Mouse (Mus musculus) CD8-positive naive resting alpha-beta T cell, adult 2 months (primary cell): Measurements from ENCODE around the gene Hoxb6.
A peak's percentile ranks its signal among the peaks of the same experiment; 100 is the strongest.

Experiments used
- DNase-seq, 2 experiments: peaks; one replicate each; pipeline ENCODE4 v3.0.0; 2022; ENCODE audit warnings: low read depth in 2 of 2, low spot score in 2 of 2

Hoxb6 gene

DNA sequence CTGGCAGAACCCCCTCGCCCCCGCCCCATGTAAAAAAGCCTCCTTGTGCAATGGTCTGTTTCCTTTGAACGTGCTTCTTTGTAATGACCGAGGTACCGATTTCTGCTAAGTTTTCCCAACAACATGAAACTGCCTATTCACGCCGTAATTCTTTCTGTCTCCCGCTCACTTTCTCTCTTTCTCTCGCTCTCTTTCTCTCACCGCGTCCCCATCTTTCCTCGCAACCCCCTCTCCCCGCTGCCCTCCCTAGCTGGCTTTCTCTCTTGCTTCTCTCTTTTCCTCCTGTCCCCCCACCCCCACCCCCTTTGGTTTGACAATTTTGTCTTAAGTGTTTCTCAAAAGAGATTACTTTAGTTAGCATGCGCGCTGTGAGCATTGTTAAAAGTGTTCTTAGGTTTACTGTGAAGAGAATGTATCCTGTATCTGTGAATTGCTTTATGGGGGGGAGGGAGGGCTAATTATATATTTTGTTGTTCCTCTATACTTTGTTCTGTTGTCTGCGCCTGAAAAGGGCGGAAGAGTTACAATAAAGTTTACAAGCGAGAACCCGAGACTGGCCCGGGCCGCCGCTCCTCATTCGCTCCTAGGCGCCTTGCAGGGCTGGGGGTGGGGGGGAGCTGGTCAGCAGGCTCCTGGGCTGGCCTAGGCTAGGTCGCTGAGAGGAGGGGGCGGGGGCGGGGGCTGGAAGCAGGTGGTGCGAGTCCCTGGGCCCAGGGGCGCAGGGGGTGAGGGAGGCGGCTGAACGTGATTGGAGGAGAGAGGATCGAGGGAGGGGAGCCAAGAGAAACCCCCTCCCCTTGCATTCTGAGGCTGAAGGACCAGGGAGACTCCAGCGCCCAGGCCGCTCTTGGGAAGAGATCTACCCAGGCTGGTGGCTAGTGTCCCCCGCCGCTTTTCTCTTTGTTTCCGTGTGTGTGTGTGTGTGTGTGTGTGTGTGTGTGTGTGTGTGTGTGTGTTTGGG is 7.2 kb upstream of the Hoxb6 start:
- no peak for DNase-seq

DNA sequence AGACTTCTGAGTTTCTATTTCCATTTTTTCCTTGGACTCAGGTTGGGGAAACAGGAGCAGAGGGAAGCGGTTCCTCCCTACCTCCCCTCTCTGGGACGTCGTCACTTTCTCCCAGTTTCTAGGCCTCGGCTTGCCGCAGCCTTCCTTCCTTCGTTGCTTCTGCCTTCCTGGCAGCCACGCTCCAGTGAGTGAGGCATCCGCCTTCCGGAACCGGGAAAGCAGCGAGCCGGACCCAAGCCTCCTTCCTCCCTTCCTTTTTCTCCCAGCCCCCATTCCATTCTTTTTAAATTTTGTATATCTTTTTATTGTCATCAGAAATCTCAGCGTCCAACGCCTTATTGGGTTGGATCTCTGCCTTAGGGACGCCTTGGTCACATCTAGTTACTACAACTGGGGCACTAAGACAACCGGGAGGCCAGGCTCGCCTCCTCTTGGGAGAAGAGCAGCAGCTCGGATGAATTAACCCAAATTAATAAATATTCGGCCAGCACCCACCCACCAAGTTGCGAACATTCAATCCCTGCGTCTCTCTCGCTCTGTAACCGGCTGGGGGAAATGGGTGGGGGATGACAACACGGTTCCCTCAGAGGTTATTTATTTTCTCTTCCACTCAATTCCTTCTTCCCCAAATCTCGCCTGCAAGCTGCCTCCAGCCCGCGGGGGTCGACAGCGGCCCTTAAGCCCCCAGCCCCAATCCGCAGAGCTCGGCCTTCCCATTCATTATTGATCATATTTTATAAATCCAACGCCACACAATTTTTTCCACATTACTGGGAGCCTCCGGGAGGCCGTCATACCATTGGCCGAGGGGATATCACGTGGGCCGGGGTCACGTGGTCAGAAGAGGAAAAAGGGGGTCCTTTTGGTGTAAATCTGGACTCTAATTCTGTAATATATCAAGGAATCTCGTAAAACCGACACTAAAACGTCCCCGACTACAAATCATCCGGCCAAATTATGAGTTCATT is 6.2 kb upstream of the Hoxb6 start, which contains the start of gene Hoxb7:
Gene Hoxb7 (plus strand): TSS at position 853 of the 968 bp plus-strand sequence.
- DNase-seq, result no peak

DNA sequence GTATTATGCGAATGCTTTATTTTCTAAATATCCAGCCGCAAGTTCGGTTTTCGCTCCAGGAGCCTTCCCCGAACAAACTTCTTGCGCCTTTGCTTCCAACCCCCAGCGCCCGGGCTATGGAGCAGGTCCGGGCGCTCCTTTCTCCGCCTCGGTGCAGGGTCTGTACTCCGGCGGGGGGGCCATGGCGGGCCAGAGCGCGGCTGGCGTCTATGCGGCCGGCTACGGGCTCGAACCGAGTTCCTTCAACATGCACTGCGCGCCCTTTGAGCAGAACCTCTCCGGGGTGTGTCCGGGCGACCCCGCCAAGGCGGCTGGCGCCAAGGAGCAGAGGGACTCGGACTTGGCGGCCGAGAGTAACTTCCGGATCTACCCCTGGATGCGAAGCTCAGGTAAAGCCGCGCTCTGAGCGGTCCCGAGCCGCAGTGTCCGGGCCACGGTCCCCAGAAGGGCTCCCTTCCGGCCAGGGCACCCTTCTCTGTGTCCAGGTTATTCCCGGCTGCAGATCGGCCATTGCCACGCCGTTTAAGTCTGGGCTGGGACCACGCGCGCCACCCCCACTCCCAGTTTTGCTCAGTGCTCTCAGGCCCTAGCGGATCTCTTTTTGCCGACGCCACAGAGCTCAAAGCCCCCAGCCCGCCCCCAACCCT is 5.4 kb upstream of the Hoxb6 start:
- DNase-seq, result no peak

DNA sequence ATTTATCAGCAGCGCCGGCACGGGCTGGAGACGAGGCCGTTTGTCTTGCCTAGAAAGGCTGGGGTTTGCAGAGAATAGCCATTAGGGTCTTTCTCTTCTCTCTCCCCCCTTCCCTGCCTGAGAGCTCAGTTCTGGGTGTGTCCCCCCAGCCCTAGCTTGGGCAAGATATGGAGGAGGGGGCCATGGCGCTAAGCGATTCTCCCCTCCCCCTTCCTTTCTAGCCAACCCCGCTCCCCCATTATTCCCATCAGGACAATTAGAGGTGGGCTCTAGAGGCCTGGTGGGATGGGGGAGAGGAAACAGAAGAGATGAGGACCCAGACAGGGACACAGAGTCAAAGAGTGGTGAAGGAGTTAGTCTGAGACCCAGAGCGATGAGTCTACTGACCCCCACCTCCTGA is 4.9 kb upstream of the Hoxb6 start:
- no peak for DNase-seq

DNA sequence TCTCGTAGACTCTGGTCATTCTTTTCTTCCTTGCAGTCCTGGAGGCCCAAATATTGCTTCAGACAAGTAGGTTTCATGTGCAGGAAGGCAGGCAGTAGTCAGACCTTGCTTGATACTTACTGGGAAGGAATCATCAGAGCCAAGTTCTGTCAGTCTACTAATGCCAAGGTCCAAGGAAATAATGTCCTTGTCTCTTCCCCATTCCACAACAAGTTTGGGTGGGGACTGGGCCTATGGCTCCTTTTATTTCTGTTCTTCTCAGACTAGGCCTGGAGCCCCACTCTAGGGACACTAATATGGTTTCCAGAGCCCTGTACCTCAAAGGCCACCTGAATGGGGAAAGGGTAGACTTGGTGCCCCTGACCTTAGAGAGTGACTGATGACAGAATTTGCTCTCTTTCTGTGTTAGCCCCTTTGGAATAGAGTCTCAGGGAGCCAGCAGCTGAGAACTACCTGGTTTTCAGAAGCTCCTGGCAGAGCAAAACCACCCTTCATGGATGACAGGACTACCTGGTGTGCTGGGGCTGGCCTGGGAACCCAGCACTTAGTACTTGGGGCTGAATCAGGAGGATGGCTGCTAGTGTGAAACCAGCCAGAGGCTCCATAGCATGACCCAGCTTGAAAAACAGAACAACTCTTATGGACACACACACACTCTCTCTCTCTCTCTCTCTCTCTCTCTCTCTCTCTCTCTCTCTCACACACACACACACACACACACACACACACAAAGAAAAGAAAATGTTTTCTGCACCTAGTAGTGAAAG is 3.6 kb upstream of the Hoxb6 start:
- DNase-seq, result no peak

DNA sequence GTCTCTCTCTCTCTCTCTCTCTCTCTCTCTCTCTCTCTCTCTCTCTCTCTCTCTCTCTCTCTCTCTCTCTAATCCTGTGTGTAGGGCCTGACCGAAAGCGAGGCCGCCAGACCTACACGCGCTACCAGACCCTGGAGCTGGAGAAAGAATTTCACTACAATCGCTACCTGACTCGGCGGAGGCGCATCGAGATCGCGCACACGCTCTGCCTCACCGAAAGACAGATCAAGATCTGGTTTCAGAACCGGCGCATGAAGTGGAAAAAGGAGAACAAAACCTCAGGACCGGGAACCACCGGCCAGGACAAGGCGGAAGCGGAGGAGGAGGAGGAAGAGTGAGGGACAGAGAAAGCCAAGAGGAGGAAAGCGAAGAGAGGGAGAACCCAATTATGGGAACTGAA is 3.0 kb upstream of the Hoxb6 start:
- DNase-seq, result no peak

DNA sequence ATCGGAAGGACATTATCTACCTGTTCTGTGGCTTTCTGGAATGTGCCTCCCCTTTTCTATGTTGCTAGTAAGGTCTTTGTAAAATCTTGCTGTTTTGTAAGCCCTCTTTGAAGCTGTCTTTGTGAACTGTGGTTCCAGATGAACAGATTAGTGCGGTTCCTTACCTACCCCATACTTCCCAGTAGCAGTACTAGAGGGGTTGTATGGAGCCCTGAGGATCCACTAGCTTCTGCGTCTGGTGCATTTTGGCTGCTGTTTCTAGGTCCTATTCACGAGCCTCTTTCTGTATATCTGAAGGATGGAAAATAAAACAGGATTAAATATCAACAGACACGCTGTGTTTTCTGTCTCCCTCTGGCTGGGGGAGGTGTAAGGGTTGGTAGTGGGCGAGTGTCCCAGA is 2.4 kb upstream of the Hoxb6 start:
- DNase-seq, result no peak

DNA sequence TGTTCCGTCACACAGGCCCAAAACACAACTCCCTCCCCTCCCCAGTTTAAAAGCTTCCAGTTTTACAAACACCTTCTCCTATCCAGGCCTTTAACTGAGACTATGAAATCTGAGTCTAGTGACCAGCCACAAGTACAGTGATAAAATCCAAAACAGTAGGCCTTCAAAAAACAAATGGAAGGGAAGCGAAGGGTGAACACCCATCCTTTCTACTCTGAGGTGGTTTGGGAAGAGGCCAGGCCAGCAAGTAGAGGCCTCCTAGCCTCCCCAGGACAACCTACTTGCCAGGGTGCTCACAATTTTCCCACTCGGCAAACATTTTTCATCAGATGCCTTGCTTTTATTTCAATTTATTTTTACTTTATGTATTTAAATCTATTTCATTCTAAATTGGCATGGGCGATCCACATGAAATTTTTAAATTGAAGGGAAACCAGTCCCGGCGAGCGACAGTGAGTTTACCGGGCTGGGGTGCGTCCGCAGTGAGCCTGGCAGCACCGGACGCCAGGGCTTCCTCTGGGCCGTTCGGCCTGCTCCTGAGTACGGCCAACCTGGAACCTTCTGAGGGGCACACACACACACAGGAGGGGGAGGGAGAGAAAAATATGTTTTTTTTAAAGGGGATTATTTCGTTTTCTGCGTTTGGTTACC is 1.4 kb upstream of the Hoxb6 start:
- no peak for DNase-seq

DNA sequence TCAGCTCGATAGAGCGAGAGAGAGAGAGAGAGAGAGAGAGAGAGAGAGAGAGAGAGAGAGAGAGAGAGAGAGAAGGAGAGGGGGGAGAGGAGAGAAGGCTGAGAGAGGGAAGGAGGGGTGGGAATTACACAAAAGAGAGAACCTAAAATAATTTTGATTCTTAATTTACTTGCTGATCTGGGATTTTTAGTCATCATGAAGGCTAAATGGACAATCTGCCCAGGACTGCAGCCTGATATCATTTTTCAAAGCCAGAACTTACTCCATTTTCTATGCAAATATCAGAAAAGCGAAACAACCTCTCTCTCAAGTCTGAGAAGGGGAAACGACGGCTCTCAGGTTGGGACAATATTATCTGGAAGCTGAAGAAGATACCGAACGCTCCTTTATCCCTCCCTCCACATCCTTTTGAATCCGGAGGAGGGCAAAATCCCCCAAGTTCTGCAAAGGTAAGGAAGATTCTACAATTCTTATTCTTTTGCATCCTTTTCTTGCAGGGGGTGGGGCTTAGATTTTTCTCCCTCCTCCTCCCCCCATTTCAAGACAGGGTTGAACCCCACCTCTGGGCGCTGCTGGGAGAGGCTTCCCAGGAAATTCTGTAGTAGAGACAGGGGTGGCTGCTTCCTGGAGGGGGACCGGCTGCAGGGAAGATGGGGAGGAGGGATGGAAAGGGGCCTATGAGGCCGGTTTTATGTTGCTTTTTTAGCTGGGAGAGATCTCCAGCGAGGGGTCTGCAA is 457 bp downstream of the Hoxb6 start:
- DNase-seq, result no peak

DNA sequence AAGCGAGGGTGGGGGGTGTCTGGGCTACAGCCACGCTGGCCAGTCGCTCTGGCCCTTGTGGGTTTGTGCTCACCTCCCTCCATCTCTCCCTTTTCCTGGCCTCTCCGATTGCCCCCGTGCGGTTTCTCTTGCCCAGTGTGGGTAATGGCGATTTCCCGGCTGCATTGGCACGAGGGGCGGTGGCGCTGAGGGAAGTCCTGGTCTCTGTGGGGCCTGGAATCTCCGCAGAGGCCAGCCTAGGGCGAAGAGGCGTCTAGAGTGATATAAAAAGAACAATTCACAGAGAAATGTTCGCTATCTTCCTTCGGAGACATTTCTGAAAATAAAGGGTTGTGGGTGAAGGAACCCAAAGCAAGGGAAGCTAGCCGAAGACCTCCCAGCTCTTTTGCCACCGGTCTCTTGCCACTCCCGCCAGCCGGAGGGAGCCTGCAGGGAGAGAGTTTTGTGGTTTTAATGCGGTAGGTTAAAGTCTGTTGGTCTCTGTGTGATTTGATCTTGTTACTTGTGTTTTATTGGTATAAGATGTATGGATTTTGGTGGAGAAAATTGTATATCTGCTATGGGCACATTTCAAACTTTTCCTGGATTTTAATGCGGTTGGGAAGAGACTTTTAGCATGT is 1.1 kb downstream of the Hoxb6 start:
- DNase-seq, result no peak

DNA sequence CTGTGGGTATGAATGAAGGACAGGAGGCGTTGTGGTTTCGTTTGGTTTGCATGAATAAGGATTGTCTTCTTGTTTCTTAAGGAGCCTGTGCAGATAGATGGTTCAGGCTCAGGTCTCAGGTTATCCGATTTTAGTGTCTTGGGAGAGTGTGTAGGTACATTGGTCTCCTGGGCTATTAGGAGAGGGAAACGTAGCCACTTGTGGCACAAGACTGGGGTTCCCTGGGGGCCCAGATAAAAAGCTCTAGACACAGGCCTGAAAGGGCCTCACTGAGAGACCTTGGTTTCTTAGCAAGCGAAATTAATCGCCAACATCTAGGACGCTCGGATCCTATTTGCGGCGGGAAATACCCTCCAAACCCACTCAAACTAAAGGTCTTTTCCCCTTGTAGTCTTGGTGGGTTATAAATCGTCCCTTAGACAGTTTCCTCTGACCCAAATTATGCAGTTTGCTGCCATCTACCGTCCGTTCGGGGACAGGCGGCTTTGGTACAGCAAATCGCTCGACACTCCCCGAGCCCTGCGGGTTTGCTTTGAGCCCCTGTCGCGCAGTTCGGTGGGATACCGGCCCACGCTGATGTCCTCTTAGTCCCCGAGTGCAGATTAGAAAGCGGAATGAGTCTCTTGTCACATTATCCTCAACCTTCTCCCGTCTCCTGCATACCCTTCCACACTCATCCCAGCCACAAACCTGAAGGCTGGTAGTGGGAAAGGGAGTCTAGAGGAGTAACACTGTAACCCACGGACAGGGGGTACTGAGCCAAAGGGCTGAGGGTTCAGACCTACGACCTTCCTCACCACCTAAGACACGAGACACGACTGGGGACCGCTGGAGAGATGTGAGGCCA is 2.2 kb downstream of the Hoxb6 start:
- DNase-seq, result peak; percentile 68 to 86

DNA sequence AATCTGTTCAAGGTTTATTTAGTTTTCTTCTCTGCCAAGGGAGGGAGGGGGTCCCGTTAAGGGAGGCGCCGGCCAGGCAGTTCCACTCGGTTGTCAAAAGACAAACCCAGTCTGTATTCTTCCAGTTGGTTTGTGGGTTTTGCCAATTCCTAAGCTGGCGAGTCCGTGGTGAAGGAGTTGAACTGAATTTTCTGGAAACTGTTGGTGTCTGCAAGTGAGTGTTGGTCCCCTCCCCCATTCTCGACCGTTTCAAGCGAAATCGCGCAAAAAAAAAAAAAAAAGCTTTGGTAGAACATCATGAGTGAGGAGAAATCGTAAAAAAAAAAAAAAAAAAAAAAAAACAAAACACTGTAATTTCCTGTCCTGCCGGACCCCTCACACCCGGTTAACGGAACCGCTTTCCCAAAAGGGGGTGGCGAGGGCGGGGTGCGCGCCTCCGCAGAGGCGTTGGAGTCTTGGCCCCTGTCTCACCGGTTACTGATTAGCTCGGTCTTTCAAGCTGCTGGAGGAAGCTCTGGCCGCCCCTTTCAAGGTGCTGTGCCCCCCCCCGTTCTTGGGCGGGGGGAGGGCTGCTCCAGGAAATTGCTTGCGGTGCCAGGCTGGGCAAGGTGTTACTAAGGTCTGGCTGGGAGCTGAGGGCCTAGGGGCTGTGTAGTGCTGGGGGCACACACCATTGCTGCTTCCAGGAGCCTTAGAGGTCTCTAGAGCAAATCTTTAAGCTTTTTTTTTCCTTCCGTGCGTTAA is 3.0 kb downstream of the Hoxb6 start:
- DNase-seq, result no peak

DNA sequence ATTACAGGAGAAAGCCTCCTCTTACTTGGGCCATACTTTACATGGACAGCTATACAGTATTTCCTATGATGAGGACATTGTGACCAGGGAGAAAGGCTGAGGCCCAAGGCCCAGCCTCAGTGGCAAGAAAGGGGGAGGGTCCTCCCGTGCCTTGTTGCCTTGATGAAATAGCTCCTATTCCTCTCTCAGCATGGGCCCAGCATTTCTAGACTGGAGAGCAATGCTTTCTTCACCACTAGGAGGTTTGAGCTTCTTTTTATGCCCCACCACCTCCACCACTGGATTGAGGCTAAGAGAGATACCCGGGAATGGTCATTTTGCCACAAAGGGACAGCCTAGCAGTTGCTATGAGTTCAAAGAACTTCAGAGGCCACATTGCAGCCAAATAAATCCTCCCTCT is 4.7 kb downstream of the Hoxb6 start:
- DNase-seq, result no peak

DNA sequence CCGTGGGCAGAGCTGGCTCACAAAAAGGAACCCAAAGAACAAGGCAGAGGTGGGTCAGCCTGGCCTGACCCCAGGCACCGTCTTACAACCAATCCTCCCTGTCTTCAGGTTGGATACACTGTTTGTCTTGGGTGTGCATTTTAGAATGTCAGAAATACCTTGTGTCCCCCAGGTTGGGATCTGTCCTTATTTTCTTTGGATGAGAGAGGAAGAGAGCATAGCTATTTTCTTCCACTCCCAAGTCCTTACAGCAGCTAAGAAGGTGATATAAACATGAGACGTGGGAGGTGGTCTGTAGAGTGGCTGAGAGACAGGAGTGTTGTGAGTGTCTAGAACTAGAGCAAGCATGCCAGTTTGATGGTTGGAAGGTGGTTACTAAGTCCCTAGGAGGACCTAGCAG is 5.2 kb downstream of the Hoxb6 start:
- DNase-seq, result no peak

DNA sequence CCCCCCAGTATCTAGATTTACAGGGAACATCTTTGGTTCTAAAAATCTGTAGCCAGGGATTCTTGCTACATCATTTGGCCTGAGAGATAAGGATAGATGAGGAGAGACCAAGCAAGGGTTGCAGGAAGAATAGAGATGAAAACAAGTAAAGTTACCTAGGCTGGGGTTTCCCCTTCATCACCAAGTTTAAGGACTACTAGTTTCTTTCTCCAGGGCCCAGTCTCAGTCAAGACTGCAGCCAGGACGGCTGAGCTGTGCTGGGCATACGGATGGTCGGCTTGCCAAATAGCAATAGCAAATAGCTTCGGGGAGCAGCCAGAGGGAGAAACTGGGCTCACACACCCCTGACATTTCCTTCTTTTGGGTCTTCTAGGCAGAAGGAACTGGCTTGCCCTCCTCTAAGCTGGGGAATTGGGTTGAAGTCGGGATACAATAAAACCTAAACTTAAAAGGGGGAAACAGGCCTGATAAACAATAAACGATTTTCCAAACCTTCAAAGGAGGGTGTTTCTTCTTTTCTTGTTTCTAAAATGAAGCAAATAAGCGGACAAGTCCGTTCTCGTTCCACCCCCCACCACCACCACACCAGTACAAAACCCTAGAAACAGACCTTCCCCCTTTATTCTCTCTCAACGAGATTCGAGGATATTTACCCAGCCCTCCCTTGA is 5.8 kb downstream of the Hoxb6 start:
- DNase-seq, result no peak

DNA sequence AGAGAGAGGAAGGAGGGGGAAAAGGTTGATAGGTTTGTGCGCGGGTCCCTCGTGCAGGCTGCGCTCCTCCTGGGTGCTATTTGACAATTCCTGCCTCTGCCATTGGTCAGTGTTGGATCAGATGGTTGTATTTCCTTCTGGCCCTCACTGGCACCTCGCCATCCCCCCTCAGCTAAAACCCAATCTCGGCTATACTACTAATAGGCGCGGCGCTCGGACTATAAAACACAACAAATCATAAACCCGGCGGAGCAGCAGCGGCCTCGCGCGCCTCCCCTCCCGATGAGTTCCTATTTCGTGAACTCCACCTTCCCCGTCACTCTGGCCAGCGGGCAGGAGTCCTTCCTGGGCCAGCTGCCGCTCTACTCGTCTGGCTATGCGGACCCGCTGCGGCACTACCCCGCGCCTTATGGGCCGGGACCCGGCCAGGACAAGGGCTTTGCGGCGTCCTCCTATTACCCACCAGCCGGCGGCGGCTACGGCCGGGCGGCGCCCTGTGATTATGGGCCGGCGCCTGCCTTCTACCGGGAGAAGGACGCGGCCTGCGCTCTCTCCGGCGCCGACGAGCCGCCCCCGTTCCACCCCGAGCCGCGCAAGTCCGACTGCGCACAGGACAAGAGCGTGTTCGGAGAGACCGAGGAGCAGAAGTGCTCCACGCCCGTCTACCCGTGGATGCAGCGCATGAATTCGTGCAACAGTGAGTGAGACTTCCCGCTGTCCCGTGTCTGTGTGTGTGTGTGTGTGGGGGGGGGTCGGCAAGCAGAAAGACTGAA is 6.8 kb downstream of the Hoxb6 start:
- no peak for DNase-seq
